Mouse (Mus musculus) lung, embryonic 14.5 days (tissue): ENCODE measurements around the gene Armc8. TPM values are rescaled to one million over a fixed set of nuclear protein-coding genes. Genes with fewer than 3 reads are reported as not detected.

Experiments
- ATAC-seq: fragments of 200-750 bp; cut with Nextera tagmentation; 2 replicates; pipeline ENCODE4 v1.8.0; 2017; ENCODE audit warnings: mild to moderate bottlenecking, moderate TSS enrichment, moderate library complexity; ENCODE audit not compliant: insufficient read depth
- DNase-seq: peaks from one replicate; pipeline ENCODE4 v3.0.0-alpha.2; 2015
- H3K27ac ChIP-seq: fragments of 300-500 bp; sonication (generic); 2 replicates; pipeline ENCODE4 v1.5.1; 2014; ENCODE audit warnings: low read depth, mild to moderate bottlenecking, moderate library complexity
- H3K27me3 ChIP-seq: fragments of 300-500 bp; sonication (generic); 2 replicates; pipeline ENCODE4 v1.6.1; 2014; ENCODE audit warnings: low read length, control low read depth; ENCODE audit not compliant: insufficient read depth
- H3K36me3 ChIP-seq: fragments of 300-500 bp; sonication (generic); 2 replicates; pipeline ENCODE4 v1.6.1; 2014; ENCODE audit warnings: control low read depth; ENCODE audit not compliant: insufficient read depth
- H3K4me1 ChIP-seq: fragments of 300-500 bp; sonication (generic); 2 replicates; pipeline ENCODE4 v1.6.1; 2014; ENCODE audit warnings: antibody characterized with exemption, control low read depth; ENCODE audit not compliant: insufficient read depth
- H3K4me2 ChIP-seq: fragments of 300-500 bp; sonication (generic); 2 replicates; pipeline ENCODE4 v1.6.1; 2014; ENCODE audit warnings: mild to moderate bottlenecking
- H3K4me3 ChIP-seq: fragments of 300-500 bp; sonication (generic); 2 replicates; pipeline ENCODE4 v1.5.1; 2014; ENCODE audit warnings: low read depth, low read length
- H3K9ac ChIP-seq: fragments of 300-500 bp; sonication (generic); 2 replicates; pipeline ENCODE4 v1.6.1; 2014
- H3K9me3 ChIP-seq: fragments of 300-500 bp; sonication (generic); 2 replicates; pipeline ENCODE4 v1.6.1; 2016; ENCODE audit warnings: low read depth, low read length, control low read depth
- CTCF ChIP-seq: IDR thresholded peaks from 2 replicates; pipeline ENCODE4 v1.5.1; 2016; ENCODE audit warnings: antibody characterized with exemption, low read depth
- WGBS: fragments of 180-500 bp; shearing (Covaris S2); extraction: QIAGEN DNeasy Blood & Tissue Kit; methylation state at CpG from one replicate; pipeline ENCODE4 v1.1.7; 2014; 5-methylcytosine and 5-hydroxymethylcytosine counted together
- polyA plus RNA-seq: library from polyadenylated mRNA; unstranded; fragments of >200 nt; fragmentation: Nextera tagmentation; extraction: Ambion mirVana; gene quantifications from 2 replicates; pipeline ENCODE4 v1.2.1, GENCODE M21; 2014

Gene Armc8
- polyA plus RNA-seq, 1 experiment from 2014 or later, result 26.6 TPM

DNA sequence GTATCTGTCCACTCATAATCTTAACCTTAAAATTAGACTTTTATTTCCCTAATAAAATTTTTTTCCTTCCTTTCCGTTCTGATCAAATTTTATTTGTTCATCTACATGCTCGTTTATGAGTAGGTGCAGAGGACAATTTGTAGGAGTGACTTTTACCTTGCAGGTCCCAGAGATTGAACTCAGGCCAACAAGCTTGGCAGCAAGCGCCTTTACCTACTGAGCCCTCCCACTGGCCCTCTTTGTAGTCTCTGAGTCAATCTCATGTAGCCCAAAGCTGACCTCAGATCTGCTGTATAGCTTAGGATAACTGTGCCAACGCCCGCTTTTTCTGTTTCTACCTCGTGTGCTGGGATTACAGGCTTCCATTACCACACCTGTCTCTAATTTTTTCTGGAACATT, 136.7 kb downstream of the Armc8 start:
- H3K4me3 ChIP-seq, result no peak overlapping the region
- ATAC-seq (no peak), DNase-seq (no peak)
- no peak overlapping the region for H3K27ac ChIP-seq
- TF ChIP-seq CTCF, result no peak
- H3K9ac ChIP-seq, result no peak overlapping the region
- H3K9me3 ChIP-seq, result no peaks in the 10 kb centered on the region
- H3K36me3 ChIP-seq, result no peaks in the 10 kb centered on the region
- H3K4me2 ChIP-seq, result no peak overlapping the region
- H3K4me1 ChIP-seq, result no peaks in the 10 kb centered on the region
- H3K27me3 ChIP-seq, result no peaks in the 10 kb centered on the region
- 82% methylated on average over 6 of the region's 6 CpGs for WGBS

DNA sequence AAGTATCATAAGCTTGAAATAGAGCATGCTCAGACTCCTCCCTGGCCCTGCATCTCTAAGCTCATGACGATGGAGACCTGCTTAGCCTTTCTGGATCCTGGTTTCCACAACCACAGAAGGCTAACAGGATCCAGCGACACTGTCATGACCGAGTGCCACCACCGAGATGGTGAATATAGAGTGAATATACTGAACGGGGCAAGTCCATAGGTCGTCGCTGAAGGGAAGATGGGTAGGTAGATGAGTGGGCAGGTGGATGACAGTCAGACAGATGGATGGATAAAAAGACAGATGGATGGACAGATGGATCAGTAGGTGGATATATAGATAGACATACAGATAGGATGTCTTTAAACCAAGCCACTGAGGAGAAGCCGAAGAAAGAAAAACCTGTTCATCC, 137.4 kb downstream of the Armc8 start:
- ATAC-seq, result no peak
- 92% methylated on average over 8 of the region's 8 CpGs for WGBS
- H3K4me2 ChIP-seq, result no peak overlapping the region
- TF ChIP-seq CTCF, result no peak
- no peaks in the 10 kb centered on the region for H3K27me3 ChIP-seq
- H3K4me3 ChIP-seq, result no peak overlapping the region
- no peaks in the 10 kb centered on the region for H3K4me1 ChIP-seq
- DNase-seq, result no peak
- H3K9ac ChIP-seq, result no peak overlapping the region
- no peak overlapping the region for H3K27ac ChIP-seq
- no peaks in the 10 kb centered on the region for H3K36me3 ChIP-seq
- no peaks in the 10 kb centered on the region for H3K9me3 ChIP-seq

DNA sequence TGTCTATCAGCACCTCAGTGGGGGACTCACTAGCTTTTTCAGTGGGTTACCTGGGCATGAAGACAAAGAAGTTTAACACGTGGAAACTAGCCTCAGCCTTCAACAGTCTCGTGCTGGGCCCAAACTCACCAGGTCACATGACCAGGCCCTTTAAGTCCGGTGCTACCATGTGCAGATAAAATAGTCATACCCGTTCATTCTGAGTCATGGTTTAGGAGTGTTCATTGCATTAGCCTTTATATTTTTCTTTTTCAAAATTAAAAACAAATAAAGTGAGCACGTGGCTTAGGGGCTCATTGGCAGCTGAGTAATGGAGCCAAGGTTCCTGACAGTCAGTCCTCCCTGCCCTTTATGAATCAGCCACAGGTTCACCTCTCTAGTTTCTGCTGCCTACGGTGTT, 137.9 kb downstream of the Armc8 start:
- no peak for DNase-seq
- Histone ChIP-seq H3K4me3 (no peak overlapping the region), H3K9ac (no peak overlapping the region), H3K9me3 (no peaks in the 10 kb centered on the region), H3K4me2 (no peak overlapping the region), H3K4me1 (no peaks in the 10 kb centered on the region), H3K36me3 (no peaks in the 10 kb centered on the region), H3K27me3 (no peaks in the 10 kb centered on the region), H3K27ac (no peak overlapping the region)
- no peak for ATAC-seq
- TF ChIP-seq CTCF, result no peak
- 70% methylated on average over 6 of the region's 6 CpGs for WGBS

DNA sequence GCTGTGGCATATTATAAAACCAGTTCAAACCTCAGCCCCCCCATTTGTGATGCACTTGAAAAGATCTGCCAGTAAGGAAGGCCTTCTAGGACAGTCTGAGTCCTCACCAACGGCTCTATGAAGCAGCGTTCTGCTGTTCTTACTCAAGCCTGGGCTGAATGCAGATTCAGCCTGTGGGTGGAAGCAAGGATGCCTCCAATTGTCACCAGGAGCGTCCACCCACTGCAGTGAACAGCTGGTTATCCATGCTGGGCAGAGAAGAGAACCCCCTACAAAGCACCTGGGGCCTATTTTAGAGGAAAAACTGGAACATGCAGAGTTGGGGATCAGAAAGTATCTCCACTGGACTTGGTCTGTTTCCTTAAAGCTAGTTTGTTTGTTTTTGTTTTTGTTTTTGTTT, 138.9 kb downstream of the Armc8 start:
- Histone ChIP-seq H3K4me2 (no peak overlapping the region), H3K9ac (no peak overlapping the region), H3K4me3 (no peak overlapping the region), H3K4me1 (no peaks in the 10 kb centered on the region), H3K9me3 (no peaks in the 10 kb centered on the region), H3K36me3 (no peaks in the 10 kb centered on the region), H3K27me3 (no peaks in the 10 kb centered on the region), H3K27ac (no peak overlapping the region)
- WGBS, result 81% methylated on average over 3 of the region's 3 CpGs
- TF ChIP-seq CTCF, result no peak
- no peak for ATAC-seq
- DNase-seq, result no peak

DNA sequence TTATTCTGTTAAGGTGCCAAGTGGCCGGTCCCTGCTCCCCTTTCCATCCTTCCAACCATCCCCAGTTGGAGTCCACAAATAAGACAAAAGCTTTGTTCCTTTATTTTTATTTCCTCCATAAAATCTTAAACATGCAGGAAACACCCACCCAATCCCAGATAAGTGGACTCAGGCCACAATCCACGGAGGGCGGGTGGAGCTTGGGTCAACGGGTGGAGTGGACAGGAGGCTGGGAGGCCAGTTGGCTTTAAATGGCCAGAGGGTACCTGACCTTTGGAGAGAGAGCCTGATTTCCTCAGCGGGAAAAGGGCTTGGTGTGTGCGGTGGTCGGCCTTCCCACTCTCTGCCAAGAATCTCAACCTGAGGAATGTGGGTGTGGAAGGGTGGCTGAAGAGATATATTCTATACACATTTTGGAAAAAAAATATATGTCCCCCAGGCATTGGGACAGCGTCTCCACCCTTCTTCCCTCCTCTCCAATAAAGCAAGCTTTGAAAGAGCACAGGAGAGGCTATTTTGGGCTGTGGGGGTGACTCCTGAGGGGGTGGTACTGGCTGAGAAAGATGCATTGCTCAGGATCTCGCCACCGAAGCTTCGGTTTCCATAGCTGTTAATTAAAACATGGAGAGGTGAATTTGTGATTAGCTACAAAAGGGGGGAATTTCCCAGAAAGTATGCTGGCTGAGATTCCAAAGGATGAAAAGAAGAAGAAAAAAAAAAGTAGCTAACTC, 139.9 kb downstream of the Armc8 start:
- no peak overlapping the region for H3K4me2 ChIP-seq
- H3K9me3 ChIP-seq, result no peaks in the 10 kb centered on the region
- no peak for TF ChIP-seq CTCF
- DNase-seq (no peak), ATAC-seq (no peak)
- no peak overlapping the region for H3K4me3 ChIP-seq
- no peaks in the 10 kb centered on the region for H3K27me3 ChIP-seq
- 69% methylated on average over 11 of the region's 11 CpGs for WGBS
- no peak overlapping the region for H3K27ac ChIP-seq
- H3K9ac ChIP-seq, result no peak overlapping the region
- no peaks in the 10 kb centered on the region for H3K36me3 ChIP-seq
- no peaks in the 10 kb centered on the region for H3K4me1 ChIP-seq

Other genes starting within 250 kb of the Armc8 start
- gene Esyt3, start 210.3 kb downstream of the Armc8 start, polyA plus RNA-seq, result 1.1 and 1.2 TPM in 2 replicates
- 10.3 and 12.2 TPM in 2 replicates for gene Mras, start 131.5 kb downstream of the Armc8 start, polyA plus RNA-seq
- 0.26 TPM in 1 of 2 replicates, not detected in the other for gene Nme9, start 117.4 kb downstream of the Armc8 start, polyA plus RNA-seq
- 32.1 and 33.9 TPM in 2 replicates for gene Dbr1, start 6.9 kb upstream of the Armc8 start, polyA plus RNA-seq
- not detected in 2 replicates for gene A4gnt, start 43.6 kb upstream of the Armc8 start, polyA plus RNA-seq
- gene Dzip1l, start 60.6 kb upstream of the Armc8 start, polyA plus RNA-seq, result 26.1 and 33.1 TPM in 2 replicates
- 178 and 206 TPM in 2 replicates for gene Cldn18, start 148.4 kb upstream of the Armc8 start, polyA plus RNA-seq